Mouse (Mus musculus): ENCODE results near the gene Tas2r118. TPM values are rescaled to one million over a fixed set of nuclear protein-coding genes. Genes with fewer than 3 reads are reported as not detected.

The Tas2r118 gene
- total RNA-seq (2014; rRNA removed) = not detected in 2 replicates
- polyA plus RNA-seq (2012; rRNA removed) = not detected in 2 replicates

- no peaks in the 10 kb centered on the region for H3K79me2 ChIP-seq (ENCODE audit: control insufficient read depth, insufficient read depth, low read length)
- WGBS = 92% methylated on average over 5 of the region's 5 CpGs
Measured at GRCm38 (mm10) chr6:23969960-23970359, at the start of gene Tas2r118. Gene Tas2r118, minus strand, starts transcription at chr6:23970060.

GRCm38 (mm10) chr6:24018320-24018719 is 48.5 kb upstream of the Tas2r118 start:
- no peak overlapping the region for H3K27ac ChIP-seq (replicated peaks; ENCODE audit: insufficient read depth, low read depth, low read length)
- DNase-seq (ENCODE audit: extremely low read depth, low read depth, low spot score) = no peak
- no peak for TF ChIP-seq CTCF (IDR thresholded peaks at IDR 0.05; ENCODE audit: low read depth, low read length)
- no peaks in the 10 kb centered on the region for H3K36me3 ChIP-seq (ENCODE audit: control insufficient read depth, insufficient read depth, low read length)
- no peaks in the 10 kb centered on the region for H3K27me3 ChIP-seq (ENCODE audit: control insufficient read depth, insufficient read depth, low read length)
- no peaks in the 10 kb centered on the region for H3K4me1 ChIP-seq (ENCODE audit: control insufficient read depth, insufficient read depth, low read length)
- H3K4me3 ChIP-seq (ENCODE audit: insufficient read depth, low read depth, low read length) = no peak overlapping the region
- no peaks in the 10 kb centered on the region for H3K79me2 ChIP-seq (ENCODE audit: control insufficient read depth, insufficient read depth, low read length)
- H3K9ac ChIP-seq (ENCODE audit: low read depth, low read length) = no peak overlapping the region
- 46% methylated on average over 5 of the region's 5 CpGs for WGBS

More at GRCm38 (mm10) chr6:23969960-23970359, at the start of gene Tas2r118:
- no peak within 1 kb of the TSS for H3K9ac ChIP-seq (ENCODE audit: low read depth, low read length)
- H3K27ac ChIP-seq (replicated peaks; ENCODE audit: insufficient read depth, low read depth, low read length) = no peak within 1 kb of the TSS
- no peaks in the 10 kb centered on the region for H3K27me3 ChIP-seq (ENCODE audit: control insufficient read depth, insufficient read depth, low read length)
- no peak for TF ChIP-seq POLR2A (IDR thresholded peaks at IDR 0.05; ENCODE audit: extremely low read depth, insufficient read depth, low read length)
- no peak for DNase-seq (ENCODE audit: extremely low read depth, low read depth, low spot score)
- no peaks in the 10 kb centered on the region for H3K4me1 ChIP-seq (ENCODE audit: control insufficient read depth, insufficient read depth, low read length)
- no peaks in the 10 kb centered on the region for H3K36me3 ChIP-seq (ENCODE audit: control insufficient read depth, insufficient read depth, low read length)
- H3K4me3 ChIP-seq (ENCODE audit: insufficient read depth, low read depth, low read length) = no peak within 1 kb of the TSS

- Histone ChIP-seq H3K4me1 (ENCODE audit: control insufficient read depth, insufficient read depth, low read length) (no peaks in the 10 kb centered on the region), H3K4me3 (ENCODE audit: insufficient read depth, low read depth, low read length) (no peak overlapping the region), H3K36me3 (ENCODE audit: control insufficient read depth, insufficient read depth, low read length) (no peaks in the 10 kb centered on the region), H3K9ac (ENCODE audit: low read depth, low read length) (no peak overlapping the region), H3K27me3 (ENCODE audit: control insufficient read depth, insufficient read depth, low read length) (no peaks in the 10 kb centered on the region), H3K79me2 (ENCODE audit: control insufficient read depth, insufficient read depth, low read length) (no peaks in the 10 kb centered on the region), H3K27ac (replicated peaks; ENCODE audit: insufficient read depth, low read depth, low read length) (no peak overlapping the region)
- no peak for TF ChIP-seq POLR2A (IDR thresholded peaks at IDR 0.05; ENCODE audit: extremely low read depth, insufficient read depth, low read length)
- WGBS = 70% methylated on average over 2 of the region's 2 CpGs
- no peak for DNase-seq (ENCODE audit: extremely low read depth, low read depth, low spot score)
Measured at GRCm38 (mm10) chr6:23993276-23993675, 23.4 kb upstream of the Tas2r118 start.

GRCm38 (mm10) chr6:23990687-23991387 is 21.0 kb upstream of the Tas2r118 start:
- Histone ChIP-seq H3K79me2 (ENCODE audit: control insufficient read depth, insufficient read depth, low read length) (no peaks in the 10 kb centered on the region), H3K27ac (replicated peaks; ENCODE audit: insufficient read depth, low read depth, low read length) (no peak overlapping the region), H3K4me3 (ENCODE audit: insufficient read depth, low read depth, low read length) (no peak overlapping the region), H3K9ac (ENCODE audit: low read depth, low read length) (no peak overlapping the region), H3K4me1 (ENCODE audit: control insufficient read depth, insufficient read depth, low read length) (no peaks in the 10 kb centered on the region), H3K27me3 (ENCODE audit: control insufficient read depth, insufficient read depth, low read length) (no peaks in the 10 kb centered on the region), H3K36me3 (ENCODE audit: control insufficient read depth, insufficient read depth, low read length) (no peaks in the 10 kb centered on the region)
- 70% methylated on average over 3 of the region's 3 CpGs for WGBS
- TF ChIP-seq POLR2A (IDR thresholded peaks at IDR 0.05; ENCODE audit: extremely low read depth, insufficient read depth, low read length) (no peak), CTCF (IDR thresholded peaks at IDR 0.05; ENCODE audit: low read depth, low read length) (no peak)
- no peak for DNase-seq (ENCODE audit: extremely low read depth, low read depth, low spot score)

GRCm38 (mm10) chr6:23986293-23986692 is 16.4 kb upstream of the Tas2r118 start:
- Histone ChIP-seq H3K9ac (ENCODE audit: low read depth, low read length) (no peak overlapping the region), H3K27ac (replicated peaks; ENCODE audit: insufficient read depth, low read depth, low read length) (no peak overlapping the region), H3K36me3 (ENCODE audit: control insufficient read depth, insufficient read depth, low read length) (no peaks in the 10 kb centered on the region), H3K79me2 (ENCODE audit: control insufficient read depth, insufficient read depth, low read length) (no peaks in the 10 kb centered on the region), H3K27me3 (ENCODE audit: control insufficient read depth, insufficient read depth, low read length) (no peaks in the 10 kb centered on the region), H3K4me1 (ENCODE audit: control insufficient read depth, insufficient read depth, low read length) (no peaks in the 10 kb centered on the region), H3K4me3 (ENCODE audit: insufficient read depth, low read depth, low read length) (no peak overlapping the region)
- TF ChIP-seq CTCF (IDR thresholded peaks at IDR 0.05; ENCODE audit: low read depth, low read length) = no peak
- no peak for TF ChIP-seq POLR2A (IDR thresholded peaks at IDR 0.05; ENCODE audit: extremely low read depth, insufficient read depth, low read length)
- DNase-seq (ENCODE audit: extremely low read depth, low read depth, low spot score) = no peak
- 90% methylated on average over 1 of the region's 1 CpGs for WGBS

- H3K79me2 ChIP-seq (ENCODE audit: control insufficient read depth, insufficient read depth, low read length) = no peaks in the 10 kb centered on the region
- DNase-seq (ENCODE audit: extremely low read depth, low read depth, low spot score) = no peak
- TF ChIP-seq CTCF (IDR thresholded peaks at IDR 0.05; ENCODE audit: low read depth, low read length) = no peak
- TF ChIP-seq POLR2A (IDR thresholded peaks at IDR 0.05; ENCODE audit: extremely low read depth, insufficient read depth, low read length) = no peak
- H3K4me3 ChIP-seq (ENCODE audit: insufficient read depth, low read depth, low read length) = no peak overlapping the region
- H3K9ac ChIP-seq (ENCODE audit: low read depth, low read length) = no peak overlapping the region
- H3K27ac ChIP-seq (replicated peaks; ENCODE audit: insufficient read depth, low read depth, low read length) = no peak overlapping the region
- H3K36me3 ChIP-seq (ENCODE audit: control insufficient read depth, insufficient read depth, low read length) = no peaks in the 10 kb centered on the region
- WGBS = 51% methylated on average over 2 of the region's 2 CpGs
- H3K27me3 ChIP-seq (ENCODE audit: control insufficient read depth, insufficient read depth, low read length) = no peaks in the 10 kb centered on the region
- no peaks in the 10 kb centered on the region for H3K4me1 ChIP-seq (ENCODE audit: control insufficient read depth, insufficient read depth, low read length)
Measured at GRCm38 (mm10) chr6:23966980-23967379, 2.9 kb downstream of the Tas2r118 start.
